Mouse (Mus musculus): ENCODE results near the gene Gpc6.

DNA sequence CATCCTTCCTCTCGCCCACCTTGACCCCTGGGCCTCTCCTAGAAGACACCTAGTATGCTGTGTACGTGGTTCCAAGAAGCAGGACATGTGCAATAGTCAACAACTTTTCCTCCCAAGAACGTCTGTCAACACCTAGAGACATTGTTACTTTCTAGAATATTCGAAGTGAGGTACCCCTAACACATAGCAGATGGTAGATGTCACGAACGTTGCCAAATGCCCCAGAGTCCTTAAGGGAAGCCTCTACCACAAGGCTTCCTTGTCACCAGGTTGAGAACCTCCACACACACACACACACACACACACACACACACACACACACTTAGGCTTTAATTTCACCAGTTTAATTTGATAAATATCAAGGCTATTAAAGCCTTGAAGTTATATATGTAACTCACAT, 600.0 kb downstream of the Gpc6 start:
- TF ChIP-seq CTCF (IDR thresholded peaks at IDR 0.05; ENCODE audit: low read depth) (no peak), EP300 (IDR thresholded peaks at IDR 0.05; ENCODE audit: low read depth) (no peak)

All from heart, postnatal 0 days (tissue).